Mouse (Mus musculus) lung, postnatal 25 days (tissue): ENCODE measurements at regions not wholly inside any gene's neighbourhood (a gene's known extent, or its start where the extent isn't known, plus 50 kb on each side); places are given as distances from the start of the nearest gene placed in this dataset.
A peak's percentile ranks its signal among the peaks of the same experiment; 100 is the strongest.

Experiments used
- DNase-seq: peaks from one replicate; pipeline ENCODE4 v3.0.0; 2022; ENCODE audit warnings: low spot score

- no peak for DNase-seq
These were observed 92.0 kb upstream of the Hpgd start for GRCm38 (mm10) chr8:56202342-56202741.

DNA sequence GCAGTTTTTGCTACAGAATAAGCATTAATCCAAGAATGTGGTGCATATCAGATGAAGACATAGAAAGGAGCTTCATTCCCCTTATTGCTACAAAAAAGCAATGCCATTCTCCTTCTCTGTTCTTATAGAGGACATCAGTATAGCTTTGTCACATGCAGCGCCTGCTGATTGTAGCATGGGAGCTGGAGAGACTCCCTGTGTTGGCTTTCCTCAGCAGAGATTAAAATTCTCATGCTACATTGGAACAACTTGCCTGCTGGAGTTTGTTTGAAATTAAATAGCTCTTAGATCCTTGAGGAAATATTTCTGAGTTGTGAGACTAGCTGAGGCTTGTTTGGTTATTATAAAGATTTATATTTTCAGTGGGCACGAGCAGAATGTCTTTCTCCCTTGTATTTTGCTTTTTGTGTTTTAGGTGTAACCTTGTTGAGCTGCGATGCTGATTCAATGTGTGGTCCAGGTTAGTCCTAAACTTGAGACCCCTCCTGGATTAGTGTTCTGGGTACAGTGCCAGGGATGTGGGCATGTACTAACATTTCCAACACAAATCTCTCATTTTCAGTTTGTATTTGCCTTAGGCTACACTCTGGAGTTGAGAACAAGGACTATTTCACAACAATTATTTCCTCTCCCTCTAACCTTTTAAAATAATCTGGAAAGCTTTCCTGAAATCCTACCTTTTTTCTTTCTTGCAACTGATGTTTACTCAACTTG is 82.3 kb upstream of the Hpgd start:
- DNase-seq = no peak

GRCm38 (mm10) chr8:56218837-56219236 is 75.5 kb upstream of the Hpgd start:
- no peak for DNase-seq

DNA sequence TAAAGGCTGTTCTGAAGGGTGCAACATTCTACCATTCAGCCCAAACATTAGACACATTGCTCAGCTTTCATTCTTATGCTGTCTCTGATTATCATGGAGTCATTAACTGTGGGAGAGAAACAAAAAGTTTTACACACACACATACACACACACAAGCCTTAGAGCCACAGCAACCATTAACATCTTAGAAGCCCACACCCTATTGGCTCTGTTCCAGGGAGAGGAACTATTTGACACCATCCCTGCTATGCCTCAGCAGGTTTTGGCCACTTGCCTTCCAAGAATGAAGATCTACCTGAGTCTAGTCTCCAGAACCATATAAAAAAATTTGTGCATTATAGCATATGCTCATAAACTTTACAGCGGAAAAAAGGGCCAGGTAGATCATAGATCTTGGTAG is 75.0 kb upstream of the Hpgd start:
- no peak for DNase-seq

DNA sequence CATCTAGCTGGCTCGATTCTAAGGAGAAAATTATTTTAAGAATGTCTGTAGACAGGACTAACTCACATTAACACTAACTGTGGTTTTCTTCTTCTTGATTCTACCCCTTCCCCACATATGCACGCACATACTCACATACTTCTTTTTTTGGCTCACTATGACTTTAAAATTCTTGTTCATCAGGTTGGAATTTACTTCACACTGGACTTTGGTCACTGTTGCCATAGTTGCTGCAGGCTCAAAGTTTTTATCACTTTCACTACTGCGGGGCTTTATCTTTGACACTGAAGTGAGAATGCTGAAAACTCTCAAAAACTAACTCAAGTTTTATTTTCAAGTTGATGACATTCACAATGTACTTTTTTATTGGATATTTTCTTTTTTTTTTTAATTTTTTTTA is 71.4 kb upstream of the Hpgd start:
- no peak for DNase-seq

GRCm38 (mm10) chr8:56230645-56231330 is 63.6 kb upstream of the Hpgd start:
- no peak for DNase-seq

- no peak for DNase-seq
These were observed 62.5 kb upstream of the Hpgd start for GRCm38 (mm10) chr8:56231930-56232329.

- peak; percentile 56 for DNase-seq
These were observed 61.8 kb upstream of the Hpgd start for GRCm38 (mm10) chr8:56232552-56232951.

- DNase-seq = no peak
These were observed 60.6 kb upstream of the Hpgd start for GRCm38 (mm10) chr8:56233816-56234215.

DNA sequence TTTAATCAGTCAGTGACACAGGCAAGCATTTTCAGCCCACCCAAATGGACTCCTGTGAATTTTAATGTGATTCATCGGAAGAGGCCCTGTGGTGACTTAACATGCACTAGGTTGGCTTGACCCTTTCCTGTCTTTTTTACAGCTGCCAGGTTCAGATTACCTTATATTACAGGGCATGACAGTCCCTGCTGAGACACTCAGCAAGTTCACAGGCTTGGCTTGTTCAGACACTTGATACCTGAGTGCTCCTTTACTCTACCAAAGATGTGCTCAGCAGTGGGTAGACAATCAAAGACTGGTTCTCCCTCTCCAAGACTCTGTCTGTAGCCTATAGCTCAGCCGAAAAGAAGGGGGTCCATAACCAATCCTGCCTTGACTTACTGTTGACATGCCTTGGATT is 60.1 kb upstream of the Hpgd start:
- no peak for DNase-seq

DNA sequence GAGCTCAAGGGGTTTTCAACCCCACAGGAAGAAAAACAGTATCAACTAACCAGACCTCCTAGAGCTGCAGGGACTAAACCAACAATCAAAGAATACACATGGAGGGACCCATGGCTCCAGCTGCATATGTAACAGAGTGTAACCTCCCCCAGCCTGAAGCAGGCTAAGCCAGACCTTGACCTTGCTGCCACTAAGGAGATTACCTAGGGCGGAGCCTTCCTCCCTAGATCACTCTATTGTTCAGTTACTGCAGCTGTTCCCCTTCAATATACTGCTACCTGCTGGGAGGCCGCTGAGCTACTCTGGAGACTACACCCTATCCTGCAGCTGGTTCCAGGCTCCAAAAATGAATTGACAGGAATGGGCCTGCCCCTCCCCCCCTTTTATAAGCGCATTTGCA is 51.1 kb upstream of the Hpgd start:
- DNase-seq = no peak
